Mouse (Mus musculus) E14TG2a.4 (cell line): ENCODE results near the gene Nphs2.

ENCODE experiments used
- CTCF ChIP-seq: conservative IDR thresholded peaks from 2 replicates; pipeline ENCODE4 v1.5.1; 2014; ENCODE audit warnings: low read length
- NANOG ChIP-seq: IDR thresholded peaks from 2 replicates; pipeline ENCODE4 v1.6.1; 2014; ENCODE audit warnings: borderline replicate concordance, low read length, mixed read lengths

DNA sequence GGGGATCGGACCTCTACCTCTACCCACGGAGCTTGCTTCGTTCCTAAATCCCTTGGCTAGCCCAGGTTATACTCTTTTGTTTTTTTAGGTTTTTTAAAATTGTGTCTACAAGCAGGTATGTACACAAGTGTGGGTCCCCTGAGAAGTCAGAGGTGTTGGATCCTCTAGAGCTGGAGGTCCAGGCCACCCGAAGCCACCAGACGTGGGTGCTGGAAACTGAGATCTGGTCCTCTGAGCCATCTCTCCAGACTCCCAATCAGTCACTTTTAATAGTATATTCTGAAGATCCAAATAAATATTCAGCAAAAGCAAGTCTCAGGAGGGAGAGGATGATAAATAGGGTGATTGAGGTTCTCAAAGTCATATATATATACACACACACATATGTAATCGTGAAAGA lies 20.5 kb upstream of the Nphs2 start:
- TF ChIP-seq CTCF (no peak), NANOG (no peak)
